Mouse (Mus musculus): ENCODE results near the gene Lbhd2.

GRCm38 (mm10) chr12:111377376-111377973 is 29.1 kb upstream of the Lbhd2 start, which contains the start of gene Cdc42bpb:
- TF ChIP-seq TAL1 (IDR thresholded peaks at IDR 0.05; ENCODE audit: low read length) (no peak), GATA1 (IDR thresholded peaks at IDR 0.05; ENCODE audit: low read length) (no peak)
